Mouse (Mus musculus) neural tube, embryonic 13.5 days (tissue): ENCODE data around the gene Gm28308. TPM values are rescaled to one million over a fixed set of nuclear protein-coding genes. Genes with fewer than 3 reads are reported as not detected.

ENCODE experiments used
- ATAC-seq: fragments of 200-750 bp; cut with Nextera tagmentation; 2 replicates; pipeline ENCODE4 v1.8.0; 2017; ENCODE audit warnings: low read depth, mild to moderate bottlenecking, moderate TSS enrichment, moderate library complexity
- H3K27ac ChIP-seq: fragments of 300-500 bp; sonication (generic); replicated peaks from 2 replicates; pipeline ENCODE4 v1.5.1; 2015; ENCODE audit warnings: moderate library complexity, mild to moderate bottlenecking, inconsistent platforms
- H3K27me3 ChIP-seq: fragments of 300-500 bp; sonication (generic); 2 replicates; pipeline ENCODE4 v1.6.1; 2015; ENCODE audit warnings: mild to moderate bottlenecking, inconsistent platforms
- H3K36me3 ChIP-seq: fragments of 300-500 bp; sonication (generic); 2 replicates; pipeline ENCODE4 v1.6.1; 2015; ENCODE audit warnings: mild to moderate bottlenecking, inconsistent platforms
- H3K4me1 ChIP-seq: fragments of 300-500 bp; sonication (generic); replicated peaks from 2 replicates; pipeline ENCODE4 v1.6.1; 2015; ENCODE audit warnings: inconsistent platforms
- H3K4me2 ChIP-seq: fragments of 300-500 bp; sonication (generic); 2 replicates; pipeline ENCODE4 v1.6.1; 2015; ENCODE audit warnings: inconsistent platforms, mild to moderate bottlenecking, moderate library complexity
- H3K4me3 ChIP-seq: fragments of 300-500 bp; sonication (generic); 2 replicates; pipeline ENCODE4 v1.5.1; 2015; ENCODE audit warnings: mild to moderate bottlenecking, inconsistent platforms
- H3K9ac ChIP-seq: fragments of 300-500 bp; sonication (generic); 2 replicates; pipeline ENCODE4 v1.6.1; 2015; ENCODE audit warnings: moderate library complexity, mild to moderate bottlenecking, inconsistent platforms
- H3K9me3 ChIP-seq: fragments of 300-500 bp; sonication (generic); 2 replicates; pipeline ENCODE4 v1.6.1; 2016; ENCODE audit warnings: inconsistent platforms
- WGBS: fragments of 180-500 bp; shearing (Covaris S2); methylation state at CpG from one replicate; pipeline ENCODE4 v1.1.7; 2015; 5-methylcytosine and 5-hydroxymethylcytosine counted together
- polyA plus RNA-seq: library from polyadenylated mRNA; unstranded; fragments of >200 nt; fragmentation: Nextera tagmentation; extraction: Ambion mirVana; gene quantifications from 2 replicates; pipeline ENCODE4 v1.2.1, GENCODE M21; 2015

The Gm28308 gene
- polyA plus RNA-seq, 1 experiment from 2014 or later: not detected

GRCm38 (mm10) chr6:52171938-52172337, 41.2 kb downstream of the Gm28308 start:
- Histone ChIP-seq H3K9ac (peak overlapping the region; percentile 92), H3K36me3 (peaks cover 23% of the 10 kb centered on the region), H3K4me3 (peak overlapping the region; percentile 54), H3K27me3 (no peaks in the 10 kb centered on the region), H3K4me2 (peak overlapping the region; percentile 75), H3K4me1 (peaks cover 98% of the 10 kb centered on the region), H3K9me3 (no peaks in the 10 kb centered on the region), H3K27ac (peak overlapping the region; percentile 99)
- WGBS: 9% methylated on average over 7 of the region's 7 CpGs
- ATAC-seq: peak; percentile 18

- no peak for ATAC-seq
- no peaks in the 10 kb centered on the region for H3K27me3 ChIP-seq
- H3K9me3 ChIP-seq: no peaks in the 10 kb centered on the region
- H3K27ac ChIP-seq: peak overlapping the region; percentile 99
- H3K36me3 ChIP-seq: peaks cover 23% of the 10 kb centered on the region
- peaks cover 98% of the 10 kb centered on the region for H3K4me1 ChIP-seq
- peak overlapping the region; percentile 75 for H3K4me2 ChIP-seq
- H3K9ac ChIP-seq: peak overlapping the region; percentile 92
- peak overlapping the region; percentile 54; the same call in 1 of the 2 replicates for H3K4me3 ChIP-seq
- 0% methylated on average over 4 of the region's 4 CpGs for WGBS
Measured at GRCm38 (mm10) chr6:52171331-52171730, 41.8 kb downstream of the Gm28308 start.

DNA sequence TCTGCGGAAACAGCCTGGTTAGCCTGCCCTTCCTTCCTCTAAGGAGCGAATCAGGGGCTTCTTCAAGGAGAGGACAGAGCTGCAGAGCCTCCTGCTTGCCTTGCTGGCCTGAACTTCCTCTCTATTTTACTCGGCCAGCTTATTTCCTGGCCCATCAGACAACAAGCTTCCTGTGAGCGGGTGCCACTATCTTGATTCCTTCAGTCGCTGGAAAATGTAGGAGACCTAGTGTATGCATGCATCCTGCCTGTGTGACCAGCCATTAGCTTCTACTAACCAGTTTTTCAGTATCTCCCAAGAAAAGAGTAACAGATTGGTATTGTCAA, 42.3 kb downstream of the Gm28308 start:
- H3K9me3 ChIP-seq: no peaks in the 10 kb centered on the region
- peak overlapping the region; percentile 20 for H3K4me3 ChIP-seq
- peak overlapping the region; percentile 99 for H3K27ac ChIP-seq
- no peak for ATAC-seq
- H3K4me1 ChIP-seq: peaks cover 98% of the 10 kb centered on the region
- H3K4me2 ChIP-seq: peak overlapping the region; percentile 75
- H3K27me3 ChIP-seq: no peaks in the 10 kb centered on the region
- H3K9ac ChIP-seq: peak overlapping the region; percentile 92
- H3K36me3 ChIP-seq: peaks cover 23% of the 10 kb centered on the region
- 20% methylated on average over 5 of the region's 5 CpGs for WGBS

GRCm38 (mm10) chr6:52170166-52170897, 42.8 kb downstream of the Gm28308 start:
- Histone ChIP-seq H3K27me3 (no peaks in the 10 kb centered on the region), H3K4me3 (peak overlapping the region; percentile 20), H3K9ac (peak overlapping the region; percentile 92)

GRCm38 (mm10) chr6:52169499-52170165, 43.5 kb downstream of the Gm28308 start:
- 13% methylated on average over 16 of the region's 16 CpGs for WGBS
- no peaks in the 10 kb centered on the region for H3K27me3 ChIP-seq
- peak overlapping the region; percentile 99 for H3K27ac ChIP-seq
- no peak for ATAC-seq
- peaks cover 23% of the 10 kb centered on the region for H3K36me3 ChIP-seq
- no peaks in the 10 kb centered on the region for H3K9me3 ChIP-seq
- H3K4me1 ChIP-seq: peaks cover 98% of the 10 kb centered on the region
- H3K9ac ChIP-seq: peak overlapping the region; percentile 92
- H3K4me3 ChIP-seq: peak overlapping the region; percentile 20
- H3K4me2 ChIP-seq: peak overlapping the region; percentile 75

More at GRCm38 (mm10) chr6:52170166-52170897, 42.8 kb downstream of the Gm28308 start:
- peaks cover 23% of the 10 kb centered on the region for H3K36me3 ChIP-seq
- H3K4me1 ChIP-seq: peaks cover 98% of the 10 kb centered on the region
- 3% methylated on average over 40 of the region's 40 CpGs for WGBS
- no peak for ATAC-seq
- no peaks in the 10 kb centered on the region for H3K9me3 ChIP-seq
- H3K27ac ChIP-seq: peak overlapping the region; percentile 99
- peak overlapping the region; percentile 75 for H3K4me2 ChIP-seq

DNA sequence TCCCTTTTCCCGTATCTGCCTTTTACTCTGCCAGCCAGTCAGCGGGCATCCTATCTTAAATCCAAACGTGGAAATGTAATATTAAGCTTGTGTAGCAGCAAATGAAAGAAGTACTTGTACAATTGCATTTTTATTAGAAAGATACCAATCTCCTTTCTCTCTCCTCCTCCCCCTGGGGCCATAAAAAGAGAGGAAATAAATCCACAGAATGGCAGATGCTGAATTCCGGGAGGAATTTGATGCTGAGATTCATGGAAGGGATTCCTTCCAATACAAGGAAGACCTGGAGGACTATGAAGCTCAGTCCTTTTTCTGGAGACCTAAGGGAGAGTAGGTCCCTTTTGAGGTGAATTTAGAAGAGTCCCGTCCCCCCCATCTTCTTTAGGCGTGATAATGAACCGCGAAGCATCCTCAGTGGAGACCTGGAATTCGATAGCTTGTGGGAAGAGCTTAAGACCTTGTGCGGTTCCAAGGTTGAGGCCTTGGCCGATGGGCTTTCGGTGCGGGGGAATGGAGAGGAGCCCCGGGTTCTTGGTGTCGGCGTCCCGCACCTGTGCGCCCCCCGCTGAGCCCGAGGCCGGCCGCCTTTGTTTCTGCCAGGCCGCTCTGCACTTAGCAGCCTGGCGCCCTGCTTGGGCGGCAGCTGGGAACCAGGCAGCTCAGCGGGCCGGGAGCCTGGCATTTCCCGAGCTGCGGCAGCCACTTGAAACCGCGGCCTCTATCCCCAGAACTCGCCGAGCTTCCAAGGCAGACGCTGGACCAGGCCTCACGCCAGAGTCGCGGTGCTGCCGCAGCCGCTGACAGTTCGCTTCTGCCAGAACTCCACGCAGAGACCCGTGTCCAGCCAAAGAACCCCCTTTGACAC, 44.7 kb downstream of the Gm28308 start:
- 3% methylated on average over 42 of the region's 42 CpGs for WGBS
- Histone ChIP-seq H3K27me3 (no peaks in the 10 kb centered on the region), H3K27ac (peak overlapping the region; percentile 99), H3K36me3 (peaks cover 23% of the 10 kb centered on the region), H3K4me2 (peak overlapping the region; percentile 75), H3K9me3 (no peaks in the 10 kb centered on the region), H3K4me1 (peaks cover 99% of the 10 kb centered on the region), H3K4me3 (peak overlapping the region; percentile 89), H3K9ac (peak overlapping the region; percentile 92)
- no peak for ATAC-seq

DNA sequence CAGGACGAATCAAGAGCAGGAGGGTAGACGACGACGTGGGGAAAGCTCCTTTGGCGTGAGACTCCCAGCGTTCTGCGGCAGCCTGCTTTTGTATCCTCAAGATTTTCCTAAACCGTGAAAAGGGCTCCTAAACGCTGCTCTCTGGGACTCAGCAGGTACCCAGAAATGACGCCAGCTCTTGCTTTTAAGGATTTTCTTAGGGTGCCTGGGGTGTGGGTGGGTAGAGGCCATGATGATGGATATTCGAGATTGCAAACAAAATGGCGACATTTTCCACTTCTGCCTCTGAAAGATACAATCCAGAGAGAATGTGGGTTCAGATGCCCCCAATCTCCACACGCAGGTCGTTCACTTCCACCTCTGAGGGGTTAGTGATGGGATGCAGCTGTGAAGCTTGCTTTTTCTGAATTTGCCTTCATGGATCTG, 45.4 kb downstream of the Gm28308 start:
- Histone ChIP-seq H3K4me1 (peaks cover 99% of the 10 kb centered on the region), H3K9me3 (no peaks in the 10 kb centered on the region), H3K9ac (peak overlapping the region; percentile 92), H3K4me2 (peak overlapping the region; percentile 75), H3K27me3 (no peaks in the 10 kb centered on the region), H3K4me3 (peak overlapping the region; percentile 89), H3K27ac (peak overlapping the region; percentile 99), H3K36me3 (peaks cover 23% of the 10 kb centered on the region)
- 6% methylated on average over 14 of the region's 14 CpGs for WGBS
- no peak for ATAC-seq

GRCm38 (mm10) chr6:52167176-52167575, 46.0 kb downstream of the Gm28308 start:
- no peak for ATAC-seq
- peak overlapping the region; percentile 75 for H3K4me2 ChIP-seq
- H3K27me3 ChIP-seq: no peaks in the 10 kb centered on the region
- WGBS: 30% methylated on average over 1 of the region's 1 CpGs
- peaks cover 99% of the 10 kb centered on the region for H3K4me1 ChIP-seq
- peak overlapping the region; percentile 89 for H3K4me3 ChIP-seq
- H3K36me3 ChIP-seq: peaks cover 21% of the 10 kb centered on the region
- peak overlapping the region; percentile 99 for H3K27ac ChIP-seq
- no peaks in the 10 kb centered on the region for H3K9me3 ChIP-seq
- peak overlapping the region; percentile 92 for H3K9ac ChIP-seq

GRCm38 (mm10) chr6:52166431-52167077, 46.6 kb downstream of the Gm28308 start:
- Histone ChIP-seq H3K27me3 (no peaks in the 10 kb centered on the region), H3K4me1 (peaks cover 99% of the 10 kb centered on the region), H3K27ac (peak overlapping the region; percentile 99), H3K36me3 (peaks cover 15% of the 10 kb centered on the region), H3K9ac (peak overlapping the region; percentile 92), H3K4me2 (peak overlapping the region; percentile 75), H3K9me3 (no peaks in the 10 kb centered on the region), H3K4me3 (peak overlapping the region; percentile 89)
- WGBS: 11% methylated on average over 4 of the region's 4 CpGs
- ATAC-seq: no peak

DNA sequence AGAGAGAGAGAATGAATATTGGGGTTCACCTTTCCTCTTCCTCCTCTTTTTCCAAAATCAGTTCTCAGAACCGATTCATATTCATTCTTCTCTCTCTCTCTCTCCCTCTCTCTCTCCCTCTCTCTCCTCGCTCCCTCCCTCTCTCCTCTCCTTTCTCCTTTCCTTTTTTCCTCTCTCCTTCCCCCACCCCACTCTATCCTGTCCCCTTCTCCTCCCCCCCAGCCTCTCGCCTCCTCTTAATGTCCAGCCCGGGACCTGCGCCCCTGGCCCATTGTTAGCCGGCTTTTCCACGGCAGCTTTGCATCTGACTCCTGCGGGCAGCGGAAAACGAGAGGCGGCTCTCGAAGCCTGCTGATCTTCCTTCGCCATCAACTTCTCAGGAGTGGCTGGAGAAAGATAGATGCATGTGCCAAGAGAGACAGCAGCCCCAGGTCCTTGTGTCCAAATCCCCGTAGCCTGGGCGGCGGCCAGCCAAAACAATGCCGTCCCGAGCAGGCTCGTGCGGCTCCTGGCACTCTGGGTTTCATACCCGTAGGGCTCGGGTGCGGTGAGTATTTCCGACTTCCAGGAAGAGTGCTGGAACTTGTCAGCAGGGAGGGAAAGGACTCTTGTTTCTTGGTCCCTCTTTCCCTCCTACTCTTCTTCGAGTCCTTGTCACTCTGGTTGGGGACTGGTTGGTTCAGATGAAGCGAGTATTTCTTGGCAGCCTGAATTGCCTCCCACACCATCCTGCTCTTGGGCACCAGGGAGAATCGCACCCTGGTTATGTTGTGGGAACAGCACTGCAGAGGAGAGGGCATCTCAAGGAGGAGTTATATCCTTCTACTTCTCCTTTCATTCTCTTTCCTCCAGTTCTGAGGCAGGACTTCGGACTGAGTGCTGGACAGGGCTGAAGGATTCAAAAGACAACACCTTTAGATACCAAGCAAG, 47.4 kb downstream of the Gm28308 start:
- Histone ChIP-seq H3K9me3 (no peaks in the 10 kb centered on the region), H3K4me2 (peak overlapping the region; percentile 75), H3K9ac (peak overlapping the region; percentile 92), H3K4me1 (peaks cover 98% of the 10 kb centered on the region), H3K36me3 (peaks cover 8% of the 10 kb centered on the region), H3K27me3 (no peaks in the 10 kb centered on the region), H3K4me3 (peak overlapping the region; percentile 89), H3K27ac (peak overlapping the region; percentile 99)
- WGBS: 1% methylated on average over 28 of the region's 28 CpGs
- no peak for ATAC-seq
